Mouse (Mus musculus): ENCODE measurements around the gene Fam76b. TPM values are rescaled to one million over a fixed set of nuclear protein-coding genes. Genes with fewer than 3 reads are reported as not detected.

Gene Fam76b
- total and polyA plus RNA-seq, 3 experiments = 20.9 to 87.0 (median 74.5) TPM

DNA sequence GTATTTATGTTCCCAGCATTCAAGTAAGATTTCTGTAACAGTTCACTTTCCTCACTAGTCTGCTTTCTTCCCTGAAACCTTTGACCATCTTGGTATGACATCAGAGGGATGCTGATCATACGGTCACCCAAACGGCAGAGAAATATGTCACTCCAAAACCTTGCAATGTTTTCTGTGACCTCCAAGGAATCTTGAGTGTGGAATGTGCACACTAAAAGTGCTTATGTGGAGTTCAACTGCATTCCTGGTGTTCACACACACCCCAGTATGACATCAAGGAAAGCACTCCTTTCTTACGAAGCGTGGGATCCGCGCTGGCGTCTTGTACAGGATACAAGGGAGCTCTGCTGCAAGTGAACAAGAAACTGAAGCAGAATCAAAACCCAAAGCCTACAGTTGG lies 20.7 kb upstream of the Fam76b start:
- Histone ChIP-seq H3K27me3 (ENCODE audit: insufficient read depth, low read length) (no peaks in the 10 kb centered on the region), H3K9me3 (replicated peaks) (no peaks in the 10 kb centered on the region), H3K4me3 (ENCODE audit: low read depth, low read length) (no peak overlapping the region), H3K36me3 (replicated peaks) (peaks cover 87% of the 10 kb centered on the region), H3K4me1 (ENCODE audit: insufficient read depth, low read depth, low read length) (peaks cover 3% of the 10 kb centered on the region; the same call in 1 of the 2 replicates)
- no peak for DNase-seq (ENCODE audit: low spot score)
- no peak for ATAC-seq (ENCODE audit: extremely low read depth, insufficient number of reproducible peaks, low FRiP score, poor library complexity, severe bottlenecking)
- TF ChIP-seq CTCF (IDR thresholded peaks at IDR 0.05; ENCODE audit: low read depth, low read length) = no peak
- no peak for TF ChIP-seq TAL1 (conservative IDR thresholded peaks at IDR 0.05; ENCODE audit: low read depth, low read length)
- TF ChIP-seq GATA2 (IDR thresholded peaks at IDR 0.05; ENCODE audit: borderline replicate concordance, low read depth, low read length) = no peak
- no peak for TF ChIP-seq POLR2AphosphoS5 (IDR thresholded peaks at IDR 0.05; ENCODE audit: insufficient replicate concordance, low read depth, low read length)
- TF ChIP-seq GATA1 (IDR thresholded peaks at IDR 0.05; ENCODE audit: borderline replicate concordance, low read length) = no peak

DNA sequence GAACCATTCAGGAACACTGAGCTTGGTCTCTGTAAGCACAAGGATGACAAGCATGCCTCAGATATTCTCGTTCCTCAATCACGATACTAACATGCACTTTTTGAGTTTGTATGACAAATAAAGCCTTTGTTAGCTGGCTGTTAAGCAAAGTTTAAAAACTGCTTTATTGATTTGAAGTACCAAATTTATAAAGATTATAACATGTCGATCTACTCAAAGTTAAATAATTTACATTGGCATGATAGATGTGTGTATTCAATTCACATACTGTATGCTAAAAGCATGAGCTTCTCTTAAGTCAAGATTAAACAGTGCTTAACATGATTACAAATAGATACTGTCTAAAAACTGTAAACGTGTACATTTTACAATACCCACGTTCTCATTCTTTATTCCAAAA lies 19.9 kb upstream of the Fam76b start:
- DNase-seq (ENCODE audit: low spot score) = no peak
- TF ChIP-seq GATA1 (IDR thresholded peaks at IDR 0.05; ENCODE audit: borderline replicate concordance, low read length) = no peak
- peaks cover 89% of the 10 kb centered on the region for H3K36me3 ChIP-seq (replicated peaks)
- no peak for ATAC-seq (ENCODE audit: extremely low read depth, insufficient number of reproducible peaks, low FRiP score, poor library complexity, severe bottlenecking)
- peaks cover 3% of the 10 kb centered on the region; the same call in 1 of the 2 replicates for H3K4me1 ChIP-seq (ENCODE audit: insufficient read depth, low read depth, low read length)
- H3K9me3 ChIP-seq (replicated peaks) = no peaks in the 10 kb centered on the region
- no peak overlapping the region for H3K4me3 ChIP-seq (ENCODE audit: low read depth, low read length)
- no peaks in the 10 kb centered on the region for H3K27me3 ChIP-seq (ENCODE audit: insufficient read depth, low read length)

DNA sequence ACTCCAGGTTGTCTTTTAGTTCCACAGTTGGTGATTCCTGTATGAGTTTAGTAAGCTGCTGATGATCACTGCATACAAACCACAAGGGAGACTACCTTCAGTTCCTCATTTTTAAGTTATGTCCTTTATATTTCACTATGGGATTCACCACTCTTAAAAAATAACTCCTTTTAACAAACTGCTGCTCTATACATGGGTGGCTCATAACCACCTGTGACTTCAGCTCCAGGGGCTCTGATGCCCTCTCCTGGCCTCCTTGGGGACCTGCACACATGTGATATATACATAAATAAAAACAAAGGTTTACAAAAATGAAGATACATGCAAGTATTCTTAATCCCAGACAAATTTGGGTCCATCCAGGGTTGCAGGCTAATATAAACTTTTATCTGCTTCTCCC lies 17.6 kb upstream of the Fam76b start:
- no peak for DNase-seq (ENCODE audit: low spot score)
- no peak for ATAC-seq (ENCODE audit: extremely low read depth, insufficient number of reproducible peaks, low FRiP score, poor library complexity, severe bottlenecking)
- Histone ChIP-seq H3K36me3 (replicated peaks) (peaks cover 87% of the 10 kb centered on the region), H3K27me3 (ENCODE audit: insufficient read depth, low read length) (no peaks in the 10 kb centered on the region), H3K4me3 (ENCODE audit: low read depth, low read length) (no peak overlapping the region), H3K4me1 (ENCODE audit: insufficient read depth, low read depth, low read length) (peaks cover 3% of the 10 kb centered on the region; the same call in 1 of the 2 replicates), H3K9me3 (replicated peaks) (no peaks in the 10 kb centered on the region)
- TF ChIP-seq CTCF (IDR thresholded peaks at IDR 0.05; ENCODE audit: low read depth, low read length) = no peak
- TF ChIP-seq TAL1 (conservative IDR thresholded peaks at IDR 0.05; ENCODE audit: low read depth, low read length) = no peak
- no peak for TF ChIP-seq GATA2 (IDR thresholded peaks at IDR 0.05; ENCODE audit: borderline replicate concordance, low read depth, low read length)
- no peak for TF ChIP-seq POLR2AphosphoS5 (IDR thresholded peaks at IDR 0.05; ENCODE audit: insufficient replicate concordance, low read depth, low read length)
- TF ChIP-seq GATA1 (IDR thresholded peaks at IDR 0.05; ENCODE audit: borderline replicate concordance, low read length) = no peak

DNA sequence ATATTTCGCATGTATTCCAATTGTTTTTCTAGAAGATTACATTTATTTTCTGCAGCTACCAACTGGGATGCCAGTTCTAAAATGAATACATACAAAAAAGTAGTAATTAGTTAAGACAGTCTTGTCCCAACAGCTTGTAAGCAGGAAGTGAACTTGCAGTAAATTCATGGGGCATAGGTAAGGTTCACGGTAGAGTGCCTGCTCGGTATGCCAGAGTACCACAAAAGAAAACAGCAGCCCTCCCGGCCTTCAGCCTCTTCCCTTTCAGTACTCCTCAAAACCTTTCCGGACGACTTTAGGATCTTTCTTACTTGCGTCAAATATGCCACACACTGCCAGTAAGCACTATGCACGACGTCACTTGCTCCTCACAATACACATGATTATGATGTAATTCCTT lies 9.1 kb upstream of the Fam76b start:
- no peak for TF ChIP-seq POLR2AphosphoS5 (IDR thresholded peaks at IDR 0.05; ENCODE audit: insufficient replicate concordance, low read depth, low read length)
- TF ChIP-seq TAL1 (conservative IDR thresholded peaks at IDR 0.05; ENCODE audit: low read depth, low read length) = no peak
- no peak for TF ChIP-seq CTCF (IDR thresholded peaks at IDR 0.05; ENCODE audit: low read depth, low read length)
- TF ChIP-seq GATA2 (IDR thresholded peaks at IDR 0.05; ENCODE audit: borderline replicate concordance, low read depth, low read length) = no peak
- TF ChIP-seq GATA1 (IDR thresholded peaks at IDR 0.05; ENCODE audit: borderline replicate concordance, low read length) = no peak
- peaks cover 9% of the 10 kb centered on the region for H3K4me1 ChIP-seq (ENCODE audit: insufficient read depth, low read depth, low read length)
- no peaks in the 10 kb centered on the region for H3K27me3 ChIP-seq (ENCODE audit: insufficient read depth, low read length)
- H3K9me3 ChIP-seq (replicated peaks) = no peaks in the 10 kb centered on the region
- H3K4me3 ChIP-seq (ENCODE audit: low read depth, low read length) = no peak overlapping the region
- peaks cover 94% of the 10 kb centered on the region for H3K36me3 ChIP-seq (replicated peaks)
- ATAC-seq (ENCODE audit: extremely low read depth, insufficient number of reproducible peaks, low FRiP score, poor library complexity, severe bottlenecking) (no peak), DNase-seq (ENCODE audit: low spot score) (no peak)

DNA sequence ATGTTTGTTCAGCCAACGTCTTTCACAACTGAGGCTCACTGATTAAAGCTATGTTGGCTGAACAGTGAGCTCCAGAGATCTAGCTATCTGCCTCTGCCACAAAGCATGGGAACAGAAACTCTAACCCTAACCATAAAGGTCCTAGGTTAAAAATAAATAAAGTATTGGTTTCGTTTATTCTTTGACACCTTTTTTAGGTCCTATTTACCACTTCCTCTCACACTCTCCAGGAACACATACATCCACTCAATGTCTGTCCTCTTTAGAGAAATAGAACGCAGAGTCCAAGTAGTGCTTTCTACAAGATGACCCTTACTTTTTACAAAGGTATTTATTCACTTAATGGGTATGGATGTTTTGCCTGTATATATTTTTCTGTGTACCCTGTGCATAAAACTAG lies 6.7 kb upstream of the Fam76b start:
- no peak for TF ChIP-seq GATA1 (IDR thresholded peaks at IDR 0.05; ENCODE audit: borderline replicate concordance, low read length)
- TF ChIP-seq TAL1 (conservative IDR thresholded peaks at IDR 0.05; ENCODE audit: low read depth, low read length) = no peak
- TF ChIP-seq CTCF (IDR thresholded peaks at IDR 0.05; ENCODE audit: low read depth, low read length) = no peak
- no peak for TF ChIP-seq GATA2 (IDR thresholded peaks at IDR 0.05; ENCODE audit: borderline replicate concordance, low read depth, low read length)
- no peak for TF ChIP-seq POLR2AphosphoS5 (IDR thresholded peaks at IDR 0.05; ENCODE audit: insufficient replicate concordance, low read depth, low read length)
- ATAC-seq (ENCODE audit: extremely low read depth, insufficient number of reproducible peaks, low FRiP score, poor library complexity, severe bottlenecking) (no peak), DNase-seq (ENCODE audit: low spot score) (no peak)
- Histone ChIP-seq H3K36me3 (replicated peaks) (peaks cover 85% of the 10 kb centered on the region), H3K9me3 (replicated peaks) (no peaks in the 10 kb centered on the region), H3K27me3 (ENCODE audit: insufficient read depth, low read length) (no peaks in the 10 kb centered on the region), H3K4me1 (ENCODE audit: insufficient read depth, low read depth, low read length) (peaks cover 21% of the 10 kb centered on the region), H3K4me3 (ENCODE audit: low read depth, low read length) (no peak overlapping the region)

DNA sequence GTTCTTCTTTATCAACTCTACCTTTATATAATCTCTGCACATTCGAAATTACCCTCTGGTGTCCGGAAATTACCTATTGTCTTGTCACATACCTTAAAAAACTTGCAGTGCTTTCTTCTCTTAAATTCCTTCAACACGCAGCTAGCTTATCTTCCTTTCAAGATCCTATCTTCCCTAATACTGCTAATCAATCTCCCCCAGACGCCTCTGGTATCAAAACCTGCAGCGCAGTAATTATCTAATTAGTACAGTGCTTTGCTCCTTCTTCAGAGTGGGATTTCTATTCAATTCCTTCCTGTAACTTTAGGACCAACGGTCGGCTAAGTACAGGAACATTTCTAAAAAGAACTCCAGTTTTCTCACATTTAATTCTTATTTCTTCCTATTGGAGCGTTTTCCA lies 1.6 kb upstream of the Fam76b start:
- Histone ChIP-seq H3K9me3 (replicated peaks) (no peaks in the 10 kb centered on the region), H3K4me1 (ENCODE audit: insufficient read depth, low read depth, low read length) (peaks cover 23% of the 10 kb centered on the region), H3K4me3 (ENCODE audit: low read depth, low read length) (peak overlapping the region; percentile 82), H3K36me3 (replicated peaks) (peaks cover 44% of the 10 kb centered on the region), H3K27me3 (ENCODE audit: insufficient read depth, low read length) (no peaks in the 10 kb centered on the region)
- DNase-seq (ENCODE audit: low spot score) (no peak), ATAC-seq (ENCODE audit: extremely low read depth, insufficient number of reproducible peaks, low FRiP score, poor library complexity, severe bottlenecking) (no peak)
- TF ChIP-seq GATA2 (IDR thresholded peaks at IDR 0.05; ENCODE audit: borderline replicate concordance, low read depth, low read length) (no peak), POLR2AphosphoS5 (IDR thresholded peaks at IDR 0.05; ENCODE audit: insufficient replicate concordance, low read depth, low read length) (no peak), CTCF (IDR thresholded peaks at IDR 0.05; ENCODE audit: low read depth, low read length) (no peak), GATA1 (IDR thresholded peaks at IDR 0.05; ENCODE audit: borderline replicate concordance, low read length) (no peak), TAL1 (conservative IDR thresholded peaks at IDR 0.05; ENCODE audit: low read depth, low read length) (peak; percentile 69)

DNA sequence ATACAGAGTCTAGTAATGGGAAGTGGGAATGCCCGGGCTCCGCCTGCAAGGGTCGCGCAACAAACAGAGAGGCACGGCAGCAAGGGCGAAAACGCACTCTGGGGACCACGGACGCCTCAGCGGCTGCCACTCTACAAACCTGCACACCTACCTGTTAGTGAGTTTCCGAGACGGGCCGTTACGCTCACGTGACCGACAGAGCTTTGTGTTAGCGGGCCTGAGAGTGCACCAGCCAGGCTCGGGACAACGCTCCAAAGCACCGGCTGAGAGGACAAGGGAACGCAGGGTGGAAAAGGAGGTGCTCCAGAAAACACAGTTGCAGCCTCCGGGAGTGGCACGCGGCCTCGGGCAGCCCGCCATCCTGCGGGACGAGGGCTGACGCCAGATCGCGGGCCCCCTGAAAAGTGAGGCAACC lies 1.1 kb upstream of the Fam76b start:
- TF ChIP-seq CTCF (IDR thresholded peaks at IDR 0.05; ENCODE audit: low read depth, low read length) (no peak), POLR2AphosphoS5 (IDR thresholded peaks at IDR 0.05; ENCODE audit: insufficient replicate concordance, low read depth, low read length) (no peak), TAL1 (conservative IDR thresholded peaks at IDR 0.05; ENCODE audit: low read depth, low read length) (no peak), GATA1 (IDR thresholded peaks at IDR 0.05; ENCODE audit: borderline replicate concordance, low read length) (no peak), GATA2 (IDR thresholded peaks at IDR 0.05; ENCODE audit: borderline replicate concordance, low read depth, low read length) (no peak)
- Histone ChIP-seq H3K4me1 (ENCODE audit: insufficient read depth, low read depth, low read length) (peaks cover 28% of the 10 kb centered on the region), H3K4me3 (ENCODE audit: low read depth, low read length) (peak overlapping the region; percentile 82), H3K27me3 (ENCODE audit: insufficient read depth, low read length) (no peaks in the 10 kb centered on the region), H3K9me3 (replicated peaks) (no peaks in the 10 kb centered on the region), H3K36me3 (replicated peaks) (peaks cover 44% of the 10 kb centered on the region)
- no peak for ATAC-seq (ENCODE audit: extremely low read depth, insufficient number of reproducible peaks, low FRiP score, poor library complexity, severe bottlenecking)
- DNase-seq (ENCODE audit: low spot score) = peak; percentile 12
